Mouse (Mus musculus) midbrain, embryonic 11.5 days (tissue): ENCODE results near the gene Fmnl1. TPM values are rescaled to one million over a fixed set of nuclear protein-coding genes. Genes with fewer than 3 reads are reported as not detected.

Source experiments
- ATAC-seq: fragments of 200-750 bp; cut with Nextera tagmentation; 2 replicates; pipeline ENCODE4 v1.8.0; 2017; ENCODE audit warnings: moderate TSS enrichment, moderate library complexity; ENCODE audit not compliant: low FRiP score
- DNase-seq: peaks from one replicate; pipeline ENCODE4 v3.0.0; 2015; ENCODE audit warnings: low spot score; ENCODE audit errors: missing footprints
- H3K27ac ChIP-seq: fragments of 300-500 bp; sonication (generic); 2 replicates; pipeline ENCODE4 v1.5.1; 2014; ENCODE audit warnings: low read depth, low read length
- H3K27me3 ChIP-seq: fragments of 300-500 bp; sonication (generic); 2 replicates; pipeline ENCODE4 v1.6.1; 2014; ENCODE audit warnings: mild to moderate bottlenecking, low read length, moderate library complexity, mixed read lengths; ENCODE audit not compliant: control insufficient read depth, insufficient read depth
- H3K36me3 ChIP-seq: fragments of 300-500 bp; sonication (generic); 2 replicates; pipeline ENCODE4 v1.6.1; 2014; ENCODE audit warnings: mild to moderate bottlenecking, low read length, moderate library complexity, mixed read lengths; ENCODE audit not compliant: control insufficient read depth, insufficient read depth
- H3K4me1 ChIP-seq: fragments of 300-500 bp; sonication (generic); 2 replicates; pipeline ENCODE4 v1.6.1; 2014; ENCODE audit warnings: low read length; ENCODE audit not compliant: control insufficient read depth, insufficient read depth
- H3K4me2 ChIP-seq: fragments of 300-500 bp; sonication (generic); 2 replicates; pipeline ENCODE4 v1.6.1; 2014; ENCODE audit warnings: mild to moderate bottlenecking, moderate library complexity
- H3K4me3 ChIP-seq: fragments of 300-500 bp; sonication (generic); 2 replicates; pipeline ENCODE4 v1.5.1; 2014; ENCODE audit warnings: low read depth, low read length
- H3K9ac ChIP-seq: fragments of 300-500 bp; sonication (generic); 2 replicates; pipeline ENCODE4 v1.6.1; 2014; ENCODE audit warnings: low read length
- H3K9me3 ChIP-seq: fragments of 300-500 bp; sonication (generic); 2 replicates; pipeline ENCODE4 v1.6.1; 2016; ENCODE audit warnings: low read length; ENCODE audit not compliant: control insufficient read depth
- WGBS: fragments of 180-500 bp; shearing (Covaris S2); extraction: QIAGEN DNeasy Blood & Tissue Kit; methylation state at CpG from one replicate; pipeline ENCODE4 v1.1.7; 2014; 5-methylcytosine and 5-hydroxymethylcytosine counted together
- polyA plus RNA-seq: library from polyadenylated mRNA; unstranded; fragments of >200 nt; fragmentation: Nextera tagmentation; extraction: Ambion mirVana; gene quantifications from 2 replicates; pipeline ENCODE4 v1.2.1, GENCODE M21; 2014

Fmnl1 gene
- polyA plus RNA-seq, 1 experiment from 2014 or later = 0.87 TPM

DNA sequence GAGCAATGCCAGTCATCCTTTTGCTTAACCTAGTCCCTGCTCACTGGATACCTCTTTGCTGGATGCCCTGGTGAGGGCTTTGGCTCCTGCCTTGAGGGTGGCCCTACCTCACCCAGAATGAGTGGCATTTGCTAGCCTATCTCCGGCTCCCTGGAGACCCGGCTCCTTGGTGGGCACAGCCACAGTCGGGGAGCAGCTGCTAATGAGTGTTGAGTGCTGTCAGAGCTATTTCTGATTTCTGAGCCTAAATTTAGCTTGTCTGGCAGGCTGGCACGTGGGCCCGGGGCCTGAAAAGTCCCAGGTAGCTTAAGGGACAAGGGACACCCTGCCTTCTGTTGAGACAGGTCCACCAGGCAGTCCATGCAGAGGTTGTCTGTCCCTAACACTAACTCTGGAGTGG is 6.3 kb downstream of the Fmnl1 start:
- Histone ChIP-seq H3K4me3 (no peak overlapping the region), H3K4me2 (no peak overlapping the region), H3K9ac (no peak overlapping the region), H3K4me1 (no peaks in the 10 kb centered on the region), H3K9me3 (no peaks in the 10 kb centered on the region), H3K27me3 (peaks cover 4% of the 10 kb centered on the region), H3K27ac (no peak overlapping the region), H3K36me3 (no peaks in the 10 kb centered on the region)
- DNase-seq = no peak
- WGBS = 81% methylated on average over 5 of the region's 5 CpGs
- ATAC-seq = no peak

DNA sequence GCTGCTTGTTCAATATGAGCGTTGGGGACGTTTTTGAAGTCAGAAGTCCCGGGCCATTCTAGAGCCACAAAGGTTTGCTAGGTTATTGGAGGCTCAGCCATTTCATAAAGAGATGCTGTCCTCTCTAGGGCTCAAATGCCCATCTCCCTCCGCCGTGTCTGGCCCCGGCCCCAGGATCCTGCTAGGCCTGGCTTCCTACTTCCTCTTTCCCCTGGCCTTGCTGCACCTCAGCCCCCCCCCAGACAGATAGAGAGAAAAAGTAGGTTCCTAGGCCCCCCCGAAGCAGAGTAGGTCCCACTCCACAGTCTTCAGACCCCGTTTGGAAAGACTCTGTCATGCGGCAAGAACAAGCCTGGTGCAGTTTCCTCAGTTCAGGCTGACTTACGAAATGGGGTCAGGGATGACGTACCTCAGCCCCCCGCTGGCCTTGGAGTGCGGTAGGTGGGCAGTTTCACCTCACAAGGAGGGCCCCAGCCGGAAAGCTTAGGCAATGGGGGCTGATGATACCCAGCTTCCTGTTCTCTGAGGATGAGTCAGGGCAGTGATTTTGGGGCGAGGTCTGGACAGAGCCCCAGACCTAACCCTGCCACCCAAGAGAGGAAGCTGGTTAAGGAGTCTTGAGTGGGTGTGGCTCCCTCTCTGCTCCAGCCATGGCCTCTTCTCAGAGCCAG is 7.0 kb downstream of the Fmnl1 start:
- no peaks in the 10 kb centered on the region for H3K4me1 ChIP-seq
- no peak overlapping the region for H3K4me3 ChIP-seq
- H3K36me3 ChIP-seq = no peaks in the 10 kb centered on the region
- no peak overlapping the region for H3K27ac ChIP-seq
- no peaks in the 10 kb centered on the region; the same call in 1 of the 2 replicates for H3K27me3 ChIP-seq
- H3K9me3 ChIP-seq = no peaks in the 10 kb centered on the region
- WGBS = 83% methylated on average over 15 of the region's 15 CpGs
- DNase-seq (no peak), ATAC-seq (no peak)
- H3K4me2 ChIP-seq = no peak overlapping the region
- no peak overlapping the region for H3K9ac ChIP-seq

DNA sequence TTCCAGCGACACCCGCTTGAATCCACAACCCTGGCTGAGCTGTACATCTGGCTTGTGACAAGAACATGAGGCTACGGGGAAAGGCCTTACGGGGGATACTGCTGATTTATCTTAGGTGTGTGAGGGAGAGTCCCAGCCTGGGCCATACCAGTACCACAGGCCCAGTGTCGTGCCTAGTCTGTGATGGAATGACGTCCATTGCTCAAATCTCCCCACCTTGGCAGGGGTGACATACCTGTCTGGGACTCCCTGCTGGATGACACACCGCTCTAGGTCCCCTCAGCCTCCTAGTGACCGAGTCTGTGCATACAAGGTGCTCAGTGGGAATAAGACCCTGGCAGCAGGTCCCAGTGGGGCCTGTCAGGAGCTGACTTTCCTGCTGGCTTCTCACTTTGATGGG is 7.8 kb downstream of the Fmnl1 start:
- H3K4me1 ChIP-seq = no peaks in the 10 kb centered on the region
- H3K9me3 ChIP-seq = no peaks in the 10 kb centered on the region
- H3K9ac ChIP-seq = no peak overlapping the region
- H3K4me2 ChIP-seq = no peak overlapping the region
- H3K27ac ChIP-seq = no peak overlapping the region
- no peak for DNase-seq
- H3K27me3 ChIP-seq = no peaks in the 10 kb centered on the region; the same call in 1 of the 2 replicates
- WGBS = 89% methylated on average over 8 of the region's 8 CpGs
- H3K4me3 ChIP-seq = no peak overlapping the region
- no peak for ATAC-seq
- no peaks in the 10 kb centered on the region for H3K36me3 ChIP-seq

- H3K36me3 ChIP-seq = no peaks in the 10 kb centered on the region
- H3K27me3 ChIP-seq = no peaks in the 10 kb centered on the region; the same call in 1 of the 2 replicates
- no peak overlapping the region for H3K4me2 ChIP-seq
- ATAC-seq (no peak), DNase-seq (no peak)
- no peak overlapping the region for H3K4me3 ChIP-seq
- no peak overlapping the region for H3K9ac ChIP-seq
- WGBS = 76% methylated on average over 1 of the region's 1 CpGs
- H3K4me1 ChIP-seq = no peaks in the 10 kb centered on the region
- no peaks in the 10 kb centered on the region for H3K9me3 ChIP-seq
- H3K27ac ChIP-seq = no peak overlapping the region
Measured at GRCm38 (mm10) chr11:103180426-103180825, 9.5 kb downstream of the Fmnl1 start.

- ATAC-seq (no peak), DNase-seq (no peak)
- WGBS = 80% methylated on average over 9 of the region's 9 CpGs
- Histone ChIP-seq H3K27me3 (no peaks in the 10 kb centered on the region; the same call in 1 of the 2 replicates), H3K4me3 (no peak overlapping the region), H3K36me3 (no peaks in the 10 kb centered on the region), H3K27ac (no peak overlapping the region), H3K9ac (no peak overlapping the region), H3K4me1 (no peaks in the 10 kb centered on the region), H3K4me2 (no peak overlapping the region), H3K9me3 (no peaks in the 10 kb centered on the region)
Measured at GRCm38 (mm10) chr11:103181349-103181748, 10.4 kb downstream of the Fmnl1 start.

DNA sequence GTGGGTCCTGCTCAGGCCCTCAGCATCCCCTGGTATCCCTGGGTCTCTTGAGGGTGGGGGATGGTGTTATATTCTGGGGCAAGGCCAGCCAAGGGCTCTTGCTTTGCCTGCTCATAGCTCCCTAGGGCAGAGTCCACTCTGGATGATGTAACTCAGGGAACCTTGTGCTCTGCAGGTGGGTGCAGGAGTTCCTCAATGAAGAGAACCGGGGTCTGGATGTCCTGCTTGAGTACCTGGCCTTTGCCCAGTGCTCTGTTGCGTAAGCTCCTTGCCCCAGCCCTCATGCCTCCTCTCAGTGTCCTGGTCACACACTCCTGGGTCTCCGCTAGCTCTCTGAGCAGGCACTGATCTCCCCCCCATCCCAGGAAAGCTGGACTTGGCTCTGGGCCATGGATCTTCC is 11.0 kb downstream of the Fmnl1 start:
- no peaks in the 10 kb centered on the region; the same call in 1 of the 2 replicates for H3K27me3 ChIP-seq
- no peaks in the 10 kb centered on the region for H3K9me3 ChIP-seq
- no peak for DNase-seq
- WGBS = 81% methylated on average over 3 of the region's 3 CpGs
- no peaks in the 10 kb centered on the region for H3K36me3 ChIP-seq
- H3K4me2 ChIP-seq = no peak overlapping the region
- ATAC-seq = no peak
- H3K4me1 ChIP-seq = no peaks in the 10 kb centered on the region
- H3K4me3 ChIP-seq = no peak overlapping the region
- H3K27ac ChIP-seq = no peak overlapping the region
- no peak overlapping the region for H3K9ac ChIP-seq

DNA sequence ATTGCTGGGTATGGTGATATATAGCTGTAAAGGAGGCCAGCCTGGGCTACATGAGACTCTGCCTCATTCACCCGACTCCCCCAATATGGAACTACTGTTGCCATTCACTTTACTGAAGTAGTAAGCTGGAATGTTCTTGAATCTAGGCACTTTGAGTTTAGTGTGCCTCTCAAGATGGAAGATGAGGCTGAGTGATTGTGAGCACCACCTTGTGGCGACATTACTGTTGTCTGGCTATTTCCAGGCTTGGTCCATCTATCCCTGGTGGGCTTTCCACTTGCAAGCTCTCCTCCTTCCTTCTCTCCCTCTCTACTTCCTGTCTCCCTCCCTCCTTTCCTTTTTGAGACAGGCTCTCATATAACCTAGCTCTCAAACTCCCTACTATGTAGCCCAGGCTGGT is 14.0 kb downstream of the Fmnl1 start:
- H3K27ac ChIP-seq = no peak overlapping the region
- DNase-seq (no peak), ATAC-seq (no peak)
- no peak overlapping the region for H3K9ac ChIP-seq
- H3K27me3 ChIP-seq = no peaks in the 10 kb centered on the region; the same call in 1 of the 2 replicates
- no peak overlapping the region for H3K4me2 ChIP-seq
- no peaks in the 10 kb centered on the region for H3K4me1 ChIP-seq
- WGBS = 33% methylated on average over 2 of the region's 2 CpGs
- no peaks in the 10 kb centered on the region for H3K9me3 ChIP-seq
- no peak overlapping the region for H3K4me3 ChIP-seq
- no peaks in the 10 kb centered on the region for H3K36me3 ChIP-seq

- H3K27me3 ChIP-seq = peaks cover 56% of the 10 kb centered on the region
- no peaks in the 10 kb centered on the region for H3K36me3 ChIP-seq
- 15% methylated on average over 28 of the region's 28 CpGs for WGBS
- peaks cover 8% of the 10 kb centered on the region for H3K4me1 ChIP-seq
- H3K9ac ChIP-seq = no peak overlapping the region
- H3K9me3 ChIP-seq = no peaks in the 10 kb centered on the region
- no peak for ATAC-seq
- peak overlapping the region; percentile 45 for H3K4me2 ChIP-seq
- peak overlapping the region; percentile 20 for H3K4me3 ChIP-seq
- H3K27ac ChIP-seq = no peak overlapping the region
- no peak for DNase-seq
Measured at GRCm38 (mm10) chr11:103192230-103192955, 21.5 kb downstream of the Fmnl1 start.
